Mouse (Mus musculus) olfactory bulb, adult 2 months (tissue): ENCODE results near the gene Sidt1. TPM values are rescaled to one million over a fixed set of nuclear protein-coding genes. Genes with fewer than 3 reads are reported as not detected.
A peak's percentile ranks its signal among the peaks of the same experiment; 100 is the strongest.

Experiments used
- H3K27ac ChIP-seq: fragments of 200-500 bp; 2 replicates; pipeline ENCODE4 v1.5.1; 2012; ENCODE audit warnings: low read depth, low read length; ENCODE audit not compliant: insufficient read depth
- H3K4me1 ChIP-seq: fragments of 200-500 bp; 2 replicates; pipeline ENCODE4 v1.6.1; 2012; ENCODE audit warnings: low read length; ENCODE audit not compliant: control insufficient read depth, insufficient read depth
- H3K4me3 ChIP-seq: fragments of 200-500 bp; 2 replicates; pipeline ENCODE4 v1.5.1; 2012; ENCODE audit warnings: mild to moderate bottlenecking, low read depth, low read length, moderate library complexity; ENCODE audit not compliant: insufficient read depth
- CTCF ChIP-seq: fragments of 200-500 bp; IDR thresholded peaks from 2 replicates; pipeline ENCODE4 v1.5.1; 2012; ENCODE audit warnings: low read depth, mild to moderate bottlenecking, low read length, moderate library complexity; ENCODE audit not compliant: insufficient read depth
- POLR2A ChIP-seq: fragments of 200-500 bp; IDR thresholded peaks from 2 replicates; pipeline ENCODE4 v1.6.1; 2012; ENCODE audit warnings: mild to moderate bottlenecking, low read depth, low read length, moderate library complexity; ENCODE audit not compliant: insufficient read depth
- WGBS: fragments of 180-500 bp; shearing (Covaris S2); methylation state at CpG from one replicate; pipeline ENCODE4 v1.1.7; 2018; 5-methylcytosine and 5-hydroxymethylcytosine counted together
- polyA plus RNA-seq: library from polyadenylated mRNA; stranded (reverse); fragments of >200 nt; gene quantifications from 2 replicates; pipeline ENCODE4 v1.2.4, GENCODE M21; 2012; ENCODE audit warnings: low replicate concordance; ENCODE audit not compliant: missing spikeins, insufficient read depth, insufficient read length

Sidt1 gene
- polyA plus RNA-seq, 1 experiment, result not detected

DNA sequence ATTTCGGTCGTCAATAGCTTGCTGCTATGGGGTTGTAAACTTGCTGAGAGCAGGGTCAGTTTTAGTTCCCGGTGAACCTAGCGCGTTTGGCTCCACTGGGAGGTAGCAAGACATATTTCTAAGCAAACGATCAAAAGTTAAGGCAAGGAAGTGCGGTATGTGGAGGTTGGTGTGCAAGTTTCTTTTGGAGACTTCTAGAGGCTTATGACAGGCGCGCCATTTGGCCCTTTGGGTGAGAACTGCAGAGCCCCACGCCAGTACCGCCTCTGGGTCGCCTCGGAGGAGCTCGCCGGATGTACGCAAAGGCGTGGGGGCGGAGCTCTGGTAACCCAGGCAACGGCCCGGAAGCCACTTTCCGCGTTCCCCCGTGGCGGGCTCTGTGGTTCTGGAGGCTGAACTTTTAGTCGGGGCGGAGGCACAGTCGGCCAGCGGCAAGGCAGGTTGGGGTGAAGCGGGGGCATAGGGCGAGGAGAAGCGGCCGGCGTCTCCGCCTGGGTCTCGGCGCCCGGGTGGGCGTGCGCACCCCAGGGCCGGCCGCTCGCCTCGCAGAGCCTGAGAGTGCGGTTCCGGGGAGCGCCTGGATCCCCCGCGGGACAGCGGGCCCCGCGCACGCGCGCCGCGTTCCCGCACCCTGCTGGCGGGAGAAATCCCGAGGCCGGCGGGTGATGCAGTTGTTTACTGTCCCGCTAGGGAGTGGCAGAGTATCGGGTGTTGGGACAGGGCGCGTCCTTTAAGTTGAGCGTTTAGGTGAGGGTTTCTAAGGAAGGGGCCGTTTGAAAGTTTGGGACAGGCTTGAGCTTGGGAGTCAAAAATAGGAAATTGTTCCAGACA, 14.3 kb upstream of the Sidt1 start, which contains the start of gene Spice1:
Gene Spice1, plus strand, starts transcription at position 51 of the 831 bp plus-strand sequence.
- TF ChIP-seq CTCF, result peak; percentile 67
- peak; percentile 83 for TF ChIP-seq POLR2A
- Histone ChIP-seq H3K4me3 (peak within 1 kb of the TSS; percentile 92), H3K27ac (peak within 1 kb of the TSS; percentile 49; the same call in 1 of the 2 replicates), H3K4me1 (no peaks in the 10 kb centered on the region)
- under 1% methylated on average over 67 of the region's 67 CpGs for WGBS

DNA sequence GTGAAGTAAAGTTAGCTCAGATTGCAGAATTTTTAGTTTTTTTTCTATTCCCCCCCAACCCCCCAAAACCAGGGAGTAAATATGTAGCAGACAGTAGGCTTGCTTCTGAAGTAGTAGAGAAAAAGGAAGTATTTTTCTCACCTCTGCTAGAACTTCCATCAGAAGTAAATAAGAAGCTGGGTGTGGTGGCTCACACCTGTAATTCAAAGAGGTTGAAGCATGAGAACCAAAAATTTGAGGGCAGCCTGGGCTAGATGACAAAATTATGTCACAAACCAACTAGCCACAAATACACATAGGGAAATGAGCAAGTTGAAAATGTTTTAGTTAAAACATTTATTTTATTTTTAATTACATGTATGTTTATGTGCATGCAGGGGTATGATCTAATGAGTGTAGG, 4.5 kb upstream of the Sidt1 start:
- TF ChIP-seq POLR2A (no peak), CTCF (no peak)

DNA sequence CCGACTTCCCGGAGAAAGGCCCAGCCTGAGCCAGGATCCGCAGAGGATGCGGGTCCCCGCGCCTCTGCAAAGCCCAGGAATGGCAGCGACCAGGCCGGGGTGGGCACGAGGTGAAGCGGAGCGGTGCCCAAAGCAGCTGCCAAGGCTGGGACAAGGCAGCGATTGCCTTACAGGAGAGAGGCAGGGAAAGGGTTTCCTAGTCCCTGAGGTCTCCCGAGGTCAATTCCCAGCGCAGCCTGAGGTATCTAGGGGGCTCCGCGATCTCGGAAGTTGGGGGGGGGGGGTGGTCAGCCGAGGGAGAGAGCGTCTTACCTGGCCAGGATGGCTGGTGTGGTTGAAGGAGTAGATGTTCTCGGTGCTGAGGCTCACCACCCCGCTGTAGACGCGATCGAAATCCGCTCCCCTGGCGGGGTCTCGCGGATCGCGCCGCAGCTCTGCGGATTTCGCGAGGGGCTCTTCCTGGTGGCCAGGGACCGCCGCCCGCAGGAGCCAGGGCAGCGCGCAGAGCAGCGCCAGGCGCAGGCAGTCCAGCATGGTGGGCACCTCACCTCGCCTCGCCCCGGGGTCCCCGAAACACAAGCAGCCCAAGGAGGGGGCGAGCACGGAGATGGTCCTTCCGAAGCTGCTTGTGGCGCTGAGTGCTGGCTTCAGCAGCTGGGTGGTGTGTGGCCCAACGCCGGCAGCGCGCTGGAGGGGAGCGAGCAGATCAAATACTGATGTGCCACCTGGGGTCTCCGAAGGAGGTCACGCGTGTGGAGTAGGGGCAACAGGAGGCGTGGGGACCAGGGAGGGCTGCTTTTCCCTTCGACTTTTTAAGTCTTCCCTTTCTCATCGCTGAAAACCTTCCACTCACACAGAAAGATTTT, 768 bp downstream of the Sidt1 start:
- Histone ChIP-seq H3K4me1 (peaks cover 6% of the 10 kb centered on the region), H3K27ac (no peak overlapping the region), H3K4me3 (peak overlapping the region; percentile 67)
- TF ChIP-seq POLR2A (no peak), CTCF (no peak)
- under 1% methylated on average over 60 of the region's 60 CpGs for WGBS

More for the DNA sequence above, 4.5 kb upstream of the Sidt1 start:
- H3K27ac ChIP-seq, result no peak overlapping the region
- H3K4me3 ChIP-seq, result no peak overlapping the region
- H3K4me1 ChIP-seq, result peaks cover 4% of the 10 kb centered on the region; the same call in 1 of the 2 replicates

DNA sequence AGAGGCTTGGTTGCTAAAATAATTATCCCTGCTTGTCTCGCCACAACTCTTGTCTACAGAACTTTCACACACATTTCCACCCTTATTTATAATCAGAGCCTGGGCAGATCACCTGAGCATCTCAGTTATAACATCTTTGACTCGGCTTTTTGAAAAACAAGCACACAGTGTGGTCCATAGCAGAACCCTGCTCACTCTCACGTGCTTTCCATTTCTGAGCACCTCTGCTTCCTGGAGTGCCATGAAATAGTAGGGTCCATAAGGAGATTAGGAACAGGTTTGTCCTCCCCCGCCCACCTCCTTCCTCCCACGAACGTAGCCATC, 1.4 kb downstream of the Sidt1 start:
- 25% methylated on average over 6 of the region's 6 CpGs for WGBS
- Histone ChIP-seq H3K4me1 (peaks cover 6% of the 10 kb centered on the region), H3K27ac (no peak overlapping the region), H3K4me3 (peak overlapping the region; percentile 67)
- TF ChIP-seq CTCF, result no peak
- no peak for TF ChIP-seq POLR2A

DNA sequence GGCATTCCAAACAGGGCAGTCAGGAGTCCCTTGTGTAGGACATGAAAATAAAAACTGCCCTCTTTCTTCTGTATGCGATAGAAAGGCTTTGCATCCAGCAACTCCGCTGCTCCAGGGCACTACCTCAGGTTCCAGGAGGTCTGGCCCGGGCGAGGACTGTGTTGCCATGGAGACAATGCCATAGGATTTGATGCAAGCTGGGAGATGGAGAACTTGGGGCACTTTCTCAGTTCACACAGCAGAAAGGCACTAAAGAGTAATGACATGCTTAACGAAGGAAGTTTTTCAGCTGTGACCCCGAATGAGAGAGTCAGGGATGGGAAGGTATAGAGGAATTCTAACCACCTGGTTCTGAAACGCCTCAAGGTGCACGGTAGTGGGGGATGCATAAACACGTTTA, 1.8 kb downstream of the Sidt1 start:
- no peak for TF ChIP-seq CTCF
- 37% methylated on average over 9 of the region's 9 CpGs for WGBS

DNA sequence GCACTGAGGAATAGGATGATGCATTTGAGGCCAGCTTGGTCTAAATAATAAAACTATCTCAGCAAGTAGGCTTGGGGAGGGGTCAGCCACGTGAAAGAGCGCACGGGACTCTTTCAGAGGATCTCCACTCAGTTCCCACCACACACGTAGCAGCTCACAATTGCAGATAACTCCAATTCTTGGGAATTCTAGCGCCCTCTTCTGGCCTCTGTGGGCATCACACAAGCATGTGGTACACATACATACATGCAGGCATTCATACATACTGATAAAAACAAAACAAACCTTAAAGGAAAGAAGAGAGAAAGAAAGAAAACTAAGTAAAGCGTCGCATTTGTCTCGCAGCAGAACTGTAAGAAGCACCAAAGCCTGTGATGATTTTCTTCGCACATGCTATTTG, 2.3 kb downstream of the Sidt1 start:
- WGBS, result 85% methylated on average over 9 of the region's 9 CpGs
- Histone ChIP-seq H3K4me1 (peaks cover 6% of the 10 kb centered on the region), H3K27ac (no peak overlapping the region), H3K4me3 (no peak overlapping the region)
- TF ChIP-seq CTCF (no peak), POLR2A (no peak)

More for the DNA sequence above, 1.8 kb downstream of the Sidt1 start:
- H3K4me3 ChIP-seq, result no peak overlapping the region
- H3K4me1 ChIP-seq, result peaks cover 6% of the 10 kb centered on the region
- no peak overlapping the region for H3K27ac ChIP-seq

DNA sequence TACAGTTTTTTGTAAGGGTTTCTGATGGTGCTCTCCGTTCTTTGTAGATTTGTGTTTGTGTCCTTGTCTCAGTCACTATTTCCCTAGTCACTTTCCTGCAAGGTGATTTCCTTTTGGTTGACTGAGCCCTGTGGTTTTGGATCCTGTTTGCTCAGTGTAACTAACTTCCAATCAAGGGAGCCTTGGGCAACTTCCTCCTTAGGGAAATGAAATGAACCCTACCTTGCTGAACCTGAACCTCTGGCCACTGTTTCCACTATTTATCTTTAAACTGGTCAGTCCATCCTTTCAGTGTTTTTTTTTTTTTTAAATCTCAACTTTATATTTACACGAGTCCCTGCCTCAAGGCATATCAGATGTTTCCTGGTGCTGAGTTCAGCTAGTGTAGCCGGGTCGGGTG, 4.4 kb downstream of the Sidt1 start:
- 79% methylated on average over 4 of the region's 4 CpGs for WGBS
- Histone ChIP-seq H3K4me1 (peaks cover 6% of the 10 kb centered on the region), H3K4me3 (no peak overlapping the region), H3K27ac (no peak overlapping the region)
- TF ChIP-seq CTCF (no peak), POLR2A (no peak)

DNA sequence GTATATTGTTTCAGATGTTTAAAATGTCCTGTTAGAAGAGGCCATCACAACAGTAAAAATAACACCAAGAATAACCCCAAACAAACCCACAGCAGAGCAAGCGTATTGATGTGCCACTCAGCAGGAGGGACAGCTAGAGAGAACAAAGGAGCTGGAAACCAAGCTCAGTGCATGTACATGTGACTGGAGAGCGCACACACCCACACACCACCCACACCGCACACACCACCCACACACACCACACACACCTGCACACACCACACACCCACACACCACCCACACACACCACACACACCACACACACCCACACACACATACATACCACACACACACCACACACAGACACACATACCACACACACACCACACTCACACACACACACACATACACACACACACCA, 12.8 kb downstream of the Sidt1 start:
- WGBS, result 47% methylated on average over 3 of the region's 3 CpGs
- no peak for TF ChIP-seq POLR2A
- TF ChIP-seq CTCF, result no peak

DNA sequence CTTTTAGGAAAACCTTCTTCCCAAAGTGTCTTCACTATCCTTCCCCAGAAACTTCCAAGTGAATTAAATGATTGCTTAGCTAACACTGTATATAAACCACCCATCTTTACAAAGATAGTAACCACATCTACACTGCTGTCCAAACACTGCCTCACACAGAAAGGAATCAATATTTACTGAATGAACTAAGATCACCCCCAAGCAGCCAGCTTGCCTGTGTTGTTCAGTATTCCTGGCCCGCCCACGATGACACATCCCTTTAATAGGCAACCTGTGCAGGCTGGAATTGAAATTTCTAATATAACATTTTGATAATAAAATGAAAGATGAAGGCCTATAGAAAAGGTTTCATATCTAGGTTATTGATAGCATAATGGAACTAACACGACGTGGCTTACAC, 16.6 kb downstream of the Sidt1 start:
- 76% methylated on average over 4 of the region's 4 CpGs for WGBS
- H3K27ac ChIP-seq, result no peak overlapping the region

More for the DNA sequence above, 12.8 kb downstream of the Sidt1 start:
- peaks cover 5% of the 10 kb centered on the region; the same call in 1 of the 2 replicates for H3K4me1 ChIP-seq
- H3K27ac ChIP-seq, result no peak overlapping the region
- H3K4me3 ChIP-seq, result no peak overlapping the region

More for the DNA sequence above, 16.6 kb downstream of the Sidt1 start:
- Histone ChIP-seq H3K4me1 (peaks cover 5% of the 10 kb centered on the region; the same call in 1 of the 2 replicates), H3K4me3 (no peak overlapping the region)
- TF ChIP-seq CTCF, result no peak
- no peak for TF ChIP-seq POLR2A
